ENCODE assay signal across 23 mouse cellular contexts in genomic region chr2:59425876-59426275, GRCm38 (mm10). TPM values are rescaled to one million over a fixed set of nuclear protein-coding genes. Genes with fewer than 3 reads are reported as not detected.
"Had no signal": no experiment of that assay in that cellular context is flagged by ENCODE, and none has a peak within 500 bp of the region (broad histone marks: within the 10 kb centered on the region; RNA-seq: fewer than 3 reads in every experiment).

No protein-coding gene starts in this region.

- H3K27me3 ChIP-seq: limb, embryonic 12.5 days; limb, embryonic 15.5 days; lung, embryonic 15.5 days; midbrain, embryonic 12.5 days; midbrain, embryonic 15.5 days had no signal

- H3K4me3 ChIP-seq: limb, embryonic 12.5 days; limb, embryonic 15.5 days; lung, embryonic 15.5 days; midbrain, embryonic 12.5 days; midbrain, embryonic 15.5 days had no signal

- H3K36me3 ChIP-seq: limb, embryonic 12.5 days; limb, embryonic 15.5 days; lung, embryonic 15.5 days; midbrain, embryonic 12.5 days; midbrain, embryonic 15.5 days had no signal

- H3K9me3 ChIP-seq: limb, embryonic 12.5 days; limb, embryonic 15.5 days; lung, embryonic 15.5 days; midbrain, embryonic 12.5 days; midbrain, embryonic 15.5 days had no signal

- H3K4me1 ChIP-seq: midbrain, embryonic 12.5 days; midbrain, embryonic 15.5 days had no signal

- ATAC-seq: liver, postnatal 0 days; midbrain, embryonic 15.5 days had no signal

- H3K4me2 ChIP-seq: limb, embryonic 12.5 days; limb, embryonic 15.5 days; liver, embryonic 11.5 days; lung, embryonic 15.5 days; midbrain, embryonic 12.5 days; midbrain, embryonic 15.5 days had no signal

- H3K27ac ChIP-seq: limb, embryonic 12.5 days; limb, embryonic 15.5 days; liver, embryonic 14.5 days; lung, embryonic 15.5 days; midbrain, embryonic 12.5 days; midbrain, embryonic 15.5 days; stomach, postnatal 0 days had no signal

- H3K9ac ChIP-seq: limb, embryonic 12.5 days; limb, embryonic 15.5 days; liver, embryonic 14.5 days; liver, postnatal 0 days; lung, embryonic 15.5 days; midbrain, embryonic 12.5 days; midbrain, embryonic 15.5 days had no signal

- DNase-seq: kidney, postnatal 14 days; kidney, postnatal 4 days; left cerebral cortex, postnatal 4 days; liver, postnatal 0 days; lung, postnatal 14 days; lung, postnatal 4 days; right cerebral cortex, postnatal 4 days; thymus, adult 2 months; thymus, postnatal 14 days; thymus, postnatal 4 days had no signal

RNA-seq across cellular contexts. Expression of gene Dapl1, which starts 58.6 kb away (rescaled TPM):
- total RNA-seq: layer of hippocampus, adult 18-20 months; layer of hippocampus, postnatal 14 days; megakaryocyte progenitor cell, adult 5-6 weeks had no signal
- polyA plus RNA-seq: liver, embryonic 14.5 days; liver, postnatal 0 days; neural tube, embryonic 11.5 days; neural tube, embryonic 14.5 days had no signal
